Mouse (Mus musculus) neural tube, embryonic 10.5 days (tissue): ENCODE results near the gene Ephb6.
"Not testable (repeated sequence)": the region's sequence is repeated elsewhere in the genome, so short reads cannot be mapped to it uniquely, and the experiment has no call there.

Experiments used
- DNase-seq: peaks from one replicate; pipeline ENCODE4 v3.0.0-alpha.2; 2017; ENCODE audit warnings: low spot score; ENCODE audit errors: extremely low spot score

Ephb6 gene

GRCm38 (mm10) chr6:41605061-41605793 is at the start of gene Ephb6:
TSS of gene Ephb6 (plus strand) at chr6:41605482.
- peak; percentile 84 for DNase-seq

- DNase-seq, result no peak
These were observed 48.9 kb upstream of the Ephb6 start for GRCm38 (mm10) chr6:41556389-41556788.

- no peak for DNase-seq
These were observed 47.8 kb upstream of the Ephb6 start for GRCm38 (mm10) chr6:41557468-41557867.

- DNase-seq, result no peak
These were observed 47.0 kb upstream of the Ephb6 start for GRCm38 (mm10) chr6:41558271-41558670.

- DNase-seq, result no peak
These were observed 46.0 kb upstream of the Ephb6 start for GRCm38 (mm10) chr6:41559331-41559730.

- no peak for DNase-seq
These were observed 45.0 kb upstream of the Ephb6 start for GRCm38 (mm10) chr6:41560273-41560672.

GRCm38 (mm10) chr6:41562598-41562997 is 42.7 kb upstream of the Ephb6 start:
- no peak for DNase-seq

- not testable (repeated sequence) for DNase-seq
These were observed 42.0 kb upstream of the Ephb6 start for GRCm38 (mm10) chr6:41563104-41563951.

GRCm38 (mm10) chr6:41565261-41565660 is 40.0 kb upstream of the Ephb6 start:
- DNase-seq, result no peak

GRCm38 (mm10) chr6:41566965-41567364 is 38.3 kb upstream of the Ephb6 start:
- DNase-seq, result no peak

- no peak for DNase-seq
These were observed 36.2 kb upstream of the Ephb6 start for GRCm38 (mm10) chr6:41569078-41569477.

GRCm38 (mm10) chr6:41576526-41577097 is 28.7 kb upstream of the Ephb6 start:
- DNase-seq, result no peak

GRCm38 (mm10) chr6:41577297-41577696 is 28.0 kb upstream of the Ephb6 start:
- DNase-seq, result no peak

- DNase-seq, result no peak
These were observed 24.0 kb upstream of the Ephb6 start for GRCm38 (mm10) chr6:41581295-41581694.

GRCm38 (mm10) chr6:41582189-41582588 is 23.1 kb upstream of the Ephb6 start:
- DNase-seq, result no peak

- peak; percentile 80 for DNase-seq
These were observed 756 bp upstream of the Ephb6 start for GRCm38 (mm10) chr6:41604401-41605050.

- no peak for DNase-seq
These were observed 467 bp downstream of the Ephb6 start for GRCm38 (mm10) chr6:41605794-41606104.

GRCm38 (mm10) chr6:41606214-41606613 is 932 bp downstream of the Ephb6 start:
- DNase-seq, result no peak

- DNase-seq, result no peak
These were observed 2.4 kb downstream of the Ephb6 start for GRCm38 (mm10) chr6:41607637-41608036.

GRCm38 (mm10) chr6:41620173-41620798 is 15.0 kb downstream of the Ephb6 start:
- DNase-seq, result no peak

- no peak for DNase-seq
These were observed 16.1 kb downstream of the Ephb6 start for GRCm38 (mm10) chr6:41621241-41621990.
